Mouse (Mus musculus) spleen, adult 2 months (tissue): ENCODE data around the gene Hk2. TPM values are rescaled to one million over a fixed set of nuclear protein-coding genes. Genes with fewer than 3 reads are reported as not detected.

Experiments used
- DNase-seq, 2 experiments: peaks; one replicate each; pipeline versions ENCODE4 v3.0.0 to v3.0.0-alpha.2; 2012 to 2021; ENCODE audit warnings: low spot score in 2 of 2, low read depth in 1 of 2
- H3K27ac ChIP-seq: fragments of 200-500 bp; 2 replicates; pipeline ENCODE4 v1.5.1; 2012; ENCODE audit warnings: low read length, inconsistent platforms; ENCODE audit not compliant: insufficient read depth
- H3K27me3 ChIP-seq: fragments of 200-500 bp; 2 replicates; pipeline ENCODE4 v1.6.1; 2012; ENCODE audit warnings: mild to moderate bottlenecking, moderate library complexity, low read length, inconsistent platforms; ENCODE audit not compliant: control insufficient read depth, insufficient read depth
- H3K36me3 ChIP-seq: fragments of 200-500 bp; 2 replicates; pipeline ENCODE4 v1.6.1; 2012; ENCODE audit warnings: mild to moderate bottlenecking, low read length, inconsistent platforms; ENCODE audit not compliant: control insufficient read depth, insufficient read depth
- H3K4me1 ChIP-seq: fragments of 200-500 bp; 2 replicates; pipeline ENCODE4 v1.6.1; 2011; ENCODE audit warnings: inconsistent platforms; ENCODE audit not compliant: control insufficient read depth, insufficient read depth, insufficient read length
- H3K4me3 ChIP-seq: fragments of 200-500 bp; 2 replicates; pipeline ENCODE4 v1.5.1; 2011; ENCODE audit warnings: mild to moderate bottlenecking, inconsistent platforms; ENCODE audit not compliant: insufficient read depth, insufficient read length; ENCODE audit errors: extremely low read depth
- CTCF ChIP-seq: fragments of 200-500 bp; IDR thresholded peaks from 2 replicates; pipeline ENCODE4 v1.5.1; 2011; ENCODE audit warnings: mild to moderate bottlenecking, inconsistent platforms; ENCODE audit not compliant: insufficient read depth, insufficient read length, insufficient replicate concordance; ENCODE audit errors: extremely low read depth
- POLR2A ChIP-seq: fragments of 200-500 bp; IDR thresholded peaks from 2 replicates; pipeline ENCODE4 v1.6.1; 2011; ENCODE audit warnings: low read depth, low read length, inconsistent platforms
- WGBS: fragments of 180-500 bp; shearing (Covaris S2); methylation state at CpG from one replicate; pipeline ENCODE4 v1.1.7; 2018; 5-methylcytosine and 5-hydroxymethylcytosine counted together
- polyA plus RNA-seq: library from polyadenylated mRNA; depleted of rRNA; stranded (reverse); fragments of >200 nt; gene quantifications from 2 replicates; pipeline ENCODE4 v1.2.3, GENCODE M21; 2012

Gene Hk2
- polyA plus RNA-seq, 1 experiment = 2.6 TPM

DNA sequence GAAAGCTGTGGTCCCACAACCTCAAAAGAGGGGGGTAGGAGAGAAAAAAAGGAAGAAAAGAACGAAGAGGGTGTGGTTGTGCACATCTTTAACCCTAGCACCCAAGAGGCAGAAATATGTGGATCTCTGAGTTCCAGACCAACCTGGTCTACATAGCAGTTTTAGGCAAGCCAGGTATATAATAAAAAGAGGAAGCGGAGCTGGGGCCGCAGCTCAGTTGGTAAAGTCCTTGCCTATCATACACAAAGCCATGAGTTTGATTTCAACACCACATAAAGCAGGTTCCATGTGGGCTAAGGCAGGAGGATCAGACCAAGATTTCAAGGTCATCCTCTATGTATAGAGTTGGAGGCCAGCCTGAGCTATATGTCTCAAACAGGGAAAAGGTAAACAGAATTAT is 4.0 kb downstream of the Hk2 start:
- no peak overlapping the region for H3K4me3 ChIP-seq
- WGBS = 41% methylated on average over 3 of the region's 3 CpGs
- H3K36me3 ChIP-seq = no peaks in the 10 kb centered on the region
- H3K4me1 ChIP-seq = peaks cover 6% of the 10 kb centered on the region; the same call in 1 of the 2 replicates
- no peak for DNase-seq
- TF ChIP-seq CTCF (no peak), POLR2A (no peak)
- H3K27me3 ChIP-seq = no peaks in the 10 kb centered on the region
- no peak overlapping the region for H3K27ac ChIP-seq

DNA sequence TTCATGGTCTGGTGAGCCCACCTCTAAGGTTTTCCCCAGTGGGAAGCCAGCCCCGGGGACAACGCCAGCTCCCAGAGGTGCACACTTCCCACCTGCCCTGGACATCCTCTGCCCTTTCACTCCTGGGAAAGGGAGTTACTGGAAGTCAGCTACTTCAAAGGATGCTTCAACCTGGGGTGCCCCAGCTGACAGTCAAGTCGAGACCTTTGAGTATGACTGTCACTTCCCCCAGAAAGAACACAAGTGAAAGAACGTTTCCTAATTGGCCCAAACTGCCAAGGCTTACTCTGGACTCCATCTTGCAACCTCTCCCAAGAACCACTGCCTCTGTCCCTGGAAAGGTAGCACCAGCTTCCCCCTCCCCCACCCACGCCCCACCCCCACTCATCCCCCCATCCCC is 4.5 kb downstream of the Hk2 start:
- 41% methylated on average over 5 of the region's 5 CpGs for WGBS
- Histone ChIP-seq H3K4me3 (no peak overlapping the region), H3K36me3 (no peaks in the 10 kb centered on the region), H3K27me3 (no peaks in the 10 kb centered on the region), H3K27ac (no peak overlapping the region), H3K4me1 (peaks cover 6% of the 10 kb centered on the region; the same call in 1 of the 2 replicates)
- no peak for DNase-seq
- no peak for TF ChIP-seq CTCF
- no peak for TF ChIP-seq POLR2A

GRCm38 (mm10) chr6:82767734-82768586 is 6.3 kb downstream of the Hk2 start:
- Histone ChIP-seq H3K27me3 (no peaks in the 10 kb centered on the region), H3K4me1 (peaks cover 15% of the 10 kb centered on the region; the same call in 1 of the 2 replicates), H3K27ac (no peak overlapping the region), H3K4me3 (no peak overlapping the region), H3K36me3 (no peaks in the 10 kb centered on the region)
- 92% methylated on average over 12 of the region's 12 CpGs for WGBS
- no peak for DNase-seq
- TF ChIP-seq POLR2A (no peak), CTCF (no peak)

DNA sequence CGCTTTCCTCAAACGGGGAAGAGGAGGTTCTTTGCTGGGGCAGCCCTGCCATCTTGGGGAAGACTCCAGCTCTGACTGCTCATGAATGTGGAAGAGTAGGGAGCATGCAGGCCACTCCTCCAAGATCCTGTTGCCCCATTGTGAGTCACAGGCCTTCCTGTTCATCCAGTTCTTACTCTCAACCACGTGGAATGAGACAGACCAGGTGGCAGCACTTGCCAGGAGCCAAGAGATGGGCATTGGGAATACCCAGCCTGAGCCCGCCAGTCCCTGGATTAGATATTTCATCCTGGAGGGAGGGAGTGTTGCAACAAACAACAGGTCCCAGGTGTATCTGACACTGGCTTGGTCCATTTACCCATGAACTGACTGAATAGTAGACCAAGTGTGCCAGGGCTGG is 7.6 kb downstream of the Hk2 start:
- 71% methylated on average over 4 of the region's 4 CpGs for WGBS
- H3K27me3 ChIP-seq = no peaks in the 10 kb centered on the region
- no peak overlapping the region for H3K4me3 ChIP-seq
- no peak overlapping the region for H3K27ac ChIP-seq
- peaks cover 9% of the 10 kb centered on the region; the same call in 1 of the 2 replicates for H3K4me1 ChIP-seq
- DNase-seq = no peak
- H3K36me3 ChIP-seq = no peaks in the 10 kb centered on the region
- TF ChIP-seq CTCF = no peak
- TF ChIP-seq POLR2A = no peak

DNA sequence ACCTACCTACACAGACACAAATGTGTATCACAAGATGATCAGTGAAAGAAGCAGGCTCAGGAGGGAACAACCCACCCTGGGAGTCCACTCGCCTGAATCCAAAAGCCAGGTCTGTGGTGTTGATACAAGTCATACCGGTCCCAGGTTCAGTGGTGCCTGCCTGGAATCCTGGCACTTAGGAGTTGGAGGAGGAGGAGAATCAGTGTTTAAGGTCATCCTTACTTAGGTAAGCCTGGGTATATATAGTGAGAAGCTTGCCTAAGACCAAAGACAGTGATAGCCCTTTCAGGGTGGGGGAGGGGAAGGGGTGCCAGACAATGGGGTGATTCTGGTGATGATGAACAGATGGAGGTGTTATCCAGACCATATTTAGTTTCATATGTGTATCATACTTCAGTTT is 9.0 kb downstream of the Hk2 start:
- H3K4me1 ChIP-seq = peaks cover 9% of the 10 kb centered on the region; the same call in 1 of the 2 replicates

GRCm38 (mm10) chr6:82763871-82764503 is 10.3 kb downstream of the Hk2 start:
- Histone ChIP-seq H3K27me3 (no peaks in the 10 kb centered on the region), H3K4me1 (peaks cover 9% of the 10 kb centered on the region; the same call in 1 of the 2 replicates), H3K27ac (peak overlapping the region; percentile 63), H3K36me3 (no peaks in the 10 kb centered on the region), H3K4me3 (no peak overlapping the region)
- DNase-seq = peak in 1 of 2 experiments; percentile 6
- WGBS = 19% methylated on average over 9 of the region's 9 CpGs
- TF ChIP-seq CTCF = no peak
- no peak for TF ChIP-seq POLR2A

More for the DNA sequence above, 9.0 kb downstream of the Hk2 start:
- TF ChIP-seq CTCF = no peak
- no peak overlapping the region for H3K4me3 ChIP-seq
- no peak overlapping the region for H3K27ac ChIP-seq
- no peak for DNase-seq
- 96% methylated on average over 2 of the region's 2 CpGs for WGBS
- no peaks in the 10 kb centered on the region for H3K36me3 ChIP-seq
- H3K27me3 ChIP-seq = no peaks in the 10 kb centered on the region
